Mouse (Mus musculus) E14TG2a.4 (cell line): Measurements from ENCODE around the gene Smg9.

Experiments
- H3K27me3 ChIP-seq: 2 replicates; pipeline ENCODE4 v1.6.1; 2014; ENCODE audit warnings: low read length, control low read depth; ENCODE audit not compliant: insufficient read depth
- H3K36me3 ChIP-seq: 2 replicates; pipeline ENCODE4 v1.6.1; 2014; ENCODE audit warnings: low read length, control low read depth; ENCODE audit not compliant: insufficient read depth
- H3K4me1 ChIP-seq: replicated peaks from 2 replicates; pipeline ENCODE4 v1.6.1; 2014; ENCODE audit warnings: low read depth, low read length, control low read depth
- H3K4me3 ChIP-seq: replicated peaks from 2 replicates; pipeline ENCODE4 v1.5.1; 2014; ENCODE audit warnings: mild to moderate bottlenecking, low read length
- H3K9me3 ChIP-seq: 2 replicates; pipeline ENCODE4 v1.6.1; 2014; ENCODE audit warnings: low read length, control low read depth
- CTCF ChIP-seq: conservative IDR thresholded peaks from 2 replicates; pipeline ENCODE4 v1.5.1; 2014; ENCODE audit warnings: low read length
- NANOG ChIP-seq: IDR thresholded peaks from 2 replicates; pipeline ENCODE4 v1.6.1; 2014; ENCODE audit warnings: borderline replicate concordance, low read length, mixed read lengths
- POU5F1 ChIP-seq: IDR thresholded peaks from 2 replicates; pipeline ENCODE4 v1.6.1; 2014; ENCODE audit warnings: low read length, borderline replicate concordance

The Smg9 gene

GRCm38 (mm10) chr7:24450585-24451017, 51.2 kb downstream of the Smg9 start:
- 0 out of 2 replicates have a peak overlapping the region, but pooled peaks have one; percentile 17 for H3K4me3 ChIP-seq
- H3K4me1 ChIP-seq = peaks cover 65% of the 10 kb centered on the region
- H3K9me3 ChIP-seq = peaks cover 11% of the 10 kb centered on the region; the same call in 1 of the 2 replicates
- H3K36me3 ChIP-seq = no peaks in the 10 kb centered on the region
- TF ChIP-seq CTCF (no peak), POU5F1 (no peak), NANOG (no peak)
- peaks cover 32% of the 10 kb centered on the region for H3K27me3 ChIP-seq

- peaks cover 29% of the 10 kb centered on the region for H3K27me3 ChIP-seq
- no peaks in the 10 kb centered on the region for H3K36me3 ChIP-seq
- H3K9me3 ChIP-seq = peaks cover 4% of the 10 kb centered on the region; the same call in 1 of the 2 replicates
- peaks cover 67% of the 10 kb centered on the region for H3K4me1 ChIP-seq
- H3K4me3 ChIP-seq = no peak within 1 kb of the TSS
- no peak for TF ChIP-seq CTCF
- TF ChIP-seq POU5F1 = no peak
- no peak for TF ChIP-seq NANOG
These were observed 52.5 kb downstream of the Smg9 start, which contains the start of gene Irgc1 for GRCm38 (mm10) chr7:24451855-24452311. Gene Irgc1 (minus strand): TSS chr7:24452297.

GRCm38 (mm10) chr7:24454199-24454598, 54.8 kb downstream of the Smg9 start:
- no peaks in the 10 kb centered on the region for H3K36me3 ChIP-seq
- H3K4me3 ChIP-seq = no peak overlapping the region
- H3K9me3 ChIP-seq = no peaks in the 10 kb centered on the region
- H3K4me1 ChIP-seq = peaks cover 79% of the 10 kb centered on the region
- TF ChIP-seq POU5F1 = no peak
- no peak for TF ChIP-seq NANOG
- TF ChIP-seq CTCF = no peak
- peaks cover 18% of the 10 kb centered on the region for H3K27me3 ChIP-seq

- no peak overlapping the region for H3K4me3 ChIP-seq
- no peaks in the 10 kb centered on the region for H3K9me3 ChIP-seq
- peaks cover 21% of the 10 kb centered on the region for H3K27me3 ChIP-seq
- no peaks in the 10 kb centered on the region for H3K36me3 ChIP-seq
- peaks cover 81% of the 10 kb centered on the region for H3K4me1 ChIP-seq
- TF ChIP-seq CTCF = no peak
- TF ChIP-seq POU5F1 = no peak
- TF ChIP-seq NANOG = no peak
These were observed 56.3 kb downstream of the Smg9 start for GRCm38 (mm10) chr7:24455726-24456125.

GRCm38 (mm10) chr7:24457726-24458370, 58.4 kb downstream of the Smg9 start:
- peaks cover 80% of the 10 kb centered on the region for H3K4me1 ChIP-seq
- no peaks in the 10 kb centered on the region for H3K36me3 ChIP-seq
- TF ChIP-seq NANOG (no peak), POU5F1 (no peak), CTCF (no peak)
- H3K9me3 ChIP-seq = no peaks in the 10 kb centered on the region
- peaks cover 14% of the 10 kb centered on the region for H3K27me3 ChIP-seq
- H3K4me3 ChIP-seq = peak overlapping the region; percentile 24; the same call in 1 of the 2 replicates

GRCm38 (mm10) chr7:24459440-24459839, 60.0 kb downstream of the Smg9 start:
- H3K4me3 ChIP-seq = peak overlapping the region; percentile 35
- no peaks in the 10 kb centered on the region for H3K9me3 ChIP-seq
- H3K36me3 ChIP-seq = no peaks in the 10 kb centered on the region
- TF ChIP-seq POU5F1 (no peak), CTCF (no peak), NANOG (no peak)
- H3K4me1 ChIP-seq = peaks cover 85% of the 10 kb centered on the region
- H3K27me3 ChIP-seq = peaks cover 14% of the 10 kb centered on the region

- TF ChIP-seq CTCF (no peak), POU5F1 (no peak), NANOG (no peak)
- peaks cover 85% of the 10 kb centered on the region for H3K4me1 ChIP-seq
These were observed 60.4 kb downstream of the Smg9 start for GRCm38 (mm10) chr7:24459843-24460242.

GRCm38 (mm10) chr7:24461376-24462051, 62.1 kb downstream of the Smg9 start:
- Histone ChIP-seq H3K4me1 (peaks cover 88% of the 10 kb centered on the region), H3K9me3 (no peaks in the 10 kb centered on the region), H3K27me3 (peaks cover 18% of the 10 kb centered on the region), H3K36me3 (peaks cover 16% of the 10 kb centered on the region), H3K4me3 (peak overlapping the region; percentile 7; the same call in 1 of the 2 replicates)
- TF ChIP-seq POU5F1 (no peak), NANOG (no peak), CTCF (no peak)

More at GRCm38 (mm10) chr7:24459843-24460242, 60.4 kb downstream of the Smg9 start:
- Histone ChIP-seq H3K4me3 (peak overlapping the region; percentile 35), H3K9me3 (no peaks in the 10 kb centered on the region), H3K27me3 (peaks cover 16% of the 10 kb centered on the region), H3K36me3 (no peaks in the 10 kb centered on the region)
